Mouse (Mus musculus): ENCODE measurements around the gene Abhd17a.

- TF ChIP-seq EP300 (IDR thresholded peaks at IDR 0.05; ENCODE audit: low read depth) (no peak), CTCF (IDR thresholded peaks at IDR 0.05; ENCODE audit: low read depth) (no peak)
Measured at GRCm38 (mm10) chr10:80604988-80605387, 14.8 kb upstream of the Abhd17a start.
